Mouse (Mus musculus) hindbrain, embryonic 13.5 days (tissue): ENCODE results near the gene Rab6a. TPM values are rescaled to one million over a fixed set of nuclear protein-coding genes. Genes with fewer than 3 reads are reported as not detected.

Experiments
- ATAC-seq: fragments of 200-750 bp; cut with Nextera tagmentation; 2 replicates; pipeline ENCODE4 v1.8.0; 2017; ENCODE audit warnings: moderate TSS enrichment; ENCODE audit not compliant: low FRiP score
- H3K27ac ChIP-seq: fragments of 300-500 bp; sonication (generic); 2 replicates; pipeline ENCODE4 v1.5.1; 2015; ENCODE audit warnings: inconsistent platforms, mild to moderate bottlenecking, moderate library complexity
- H3K27me3 ChIP-seq: fragments of 300-500 bp; sonication (generic); 2 replicates; pipeline ENCODE4 v1.6.1; 2015; ENCODE audit warnings: mild to moderate bottlenecking, inconsistent platforms
- H3K36me3 ChIP-seq: fragments of 300-500 bp; sonication (generic); 2 replicates; pipeline ENCODE4 v1.6.1; 2015; ENCODE audit warnings: mild to moderate bottlenecking, inconsistent platforms
- H3K4me1 ChIP-seq: fragments of 300-500 bp; sonication (generic); replicated peaks from 2 replicates; pipeline ENCODE4 v1.6.1; 2015; ENCODE audit warnings: inconsistent platforms
- H3K4me2 ChIP-seq: fragments of 300-500 bp; sonication (generic); 2 replicates; pipeline ENCODE4 v1.6.1; 2015; ENCODE audit warnings: inconsistent platforms, mild to moderate bottlenecking, moderate library complexity
- H3K4me3 ChIP-seq: fragments of 300-500 bp; sonication (generic); 2 replicates; pipeline ENCODE4 v1.5.1; 2015; ENCODE audit warnings: mild to moderate bottlenecking, inconsistent platforms
- H3K9ac ChIP-seq: fragments of 300-500 bp; sonication (generic); 2 replicates; pipeline ENCODE4 v1.6.1; 2015; ENCODE audit warnings: mild to moderate bottlenecking, inconsistent platforms
- H3K9me3 ChIP-seq: fragments of 300-500 bp; sonication (generic); 2 replicates; pipeline ENCODE4 v1.6.1; 2016; ENCODE audit warnings: inconsistent platforms
- WGBS: fragments of 180-500 bp; shearing (Covaris S2); methylation state at CpG from one replicate; pipeline ENCODE4 v1.1.7; 2015; 5-methylcytosine and 5-hydroxymethylcytosine counted together
- polyA plus RNA-seq: library from polyadenylated mRNA; unstranded; fragments of >200 nt; fragmentation: Nextera tagmentation; extraction: Ambion mirVana; gene quantifications from 2 replicates; pipeline ENCODE4 v1.2.1, GENCODE M21; 2015

The Rab6a gene
- polyA plus RNA-seq, 1 experiment from 2014 or later: 226 TPM

DNA sequence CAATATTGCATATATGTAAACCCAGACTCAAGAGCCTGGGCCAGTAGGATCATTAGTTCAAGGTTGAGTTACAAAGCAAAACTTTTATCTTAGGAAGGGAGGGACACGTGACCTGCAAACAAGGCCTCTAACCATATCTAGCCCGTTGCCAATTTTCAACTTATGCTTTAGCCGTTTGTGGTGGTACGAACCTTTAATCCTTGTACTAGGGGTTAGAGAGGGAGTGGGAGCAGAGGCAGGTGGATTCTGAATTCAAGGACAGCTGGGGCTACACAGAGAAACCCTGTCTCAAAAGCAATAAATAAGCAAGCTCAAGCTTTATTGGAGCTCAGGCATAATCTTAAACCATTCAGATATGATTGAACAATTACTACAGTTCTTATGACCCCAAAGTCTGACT is 35.2 kb downstream of the Rab6a start:
- no peak overlapping the region for H3K4me2 ChIP-seq
- no peaks in the 10 kb centered on the region for H3K27me3 ChIP-seq
- no peak overlapping the region for H3K9ac ChIP-seq
- H3K4me3 ChIP-seq: no peak overlapping the region
- no peak overlapping the region for H3K27ac ChIP-seq
- peaks cover 22% of the 10 kb centered on the region for H3K36me3 ChIP-seq
- H3K9me3 ChIP-seq: no peaks in the 10 kb centered on the region
- ATAC-seq: no peak
- H3K4me1 ChIP-seq: 0 out of 2 replicates have a peak, but pooled peaks cover 4% of the 10 kb centered on the region
- 96% methylated on average over 4 of the region's 4 CpGs for WGBS

DNA sequence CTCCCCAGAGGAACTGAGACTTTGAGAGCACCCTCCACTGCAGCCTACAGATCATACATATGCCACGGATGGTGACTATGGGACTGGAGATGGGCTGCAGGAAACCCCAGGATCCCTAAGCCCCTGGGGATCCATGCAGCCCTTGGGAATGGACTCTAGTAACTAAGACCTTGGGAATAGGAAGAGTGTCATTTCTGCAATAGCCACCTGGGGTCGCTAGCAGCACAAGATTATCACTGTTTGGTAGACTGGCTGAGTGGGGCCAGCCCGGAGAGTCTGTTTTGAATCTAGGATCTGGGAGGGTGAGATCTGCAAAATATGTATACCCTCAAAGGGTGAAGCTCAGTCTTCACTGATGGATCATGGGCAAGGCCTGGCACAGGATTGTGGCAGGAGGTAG is 37.9 kb downstream of the Rab6a start:
- no peak overlapping the region for H3K4me3 ChIP-seq
- ATAC-seq: peak; percentile 46; the same call in 1 of the 2 replicates
- H3K36me3 ChIP-seq: peaks cover 16% of the 10 kb centered on the region; the same call in 1 of the 2 replicates
- H3K9ac ChIP-seq: no peak overlapping the region
- 31% methylated on average over 3 of the region's 3 CpGs for WGBS
- H3K9me3 ChIP-seq: no peaks in the 10 kb centered on the region
- 0 out of 2 replicates have a peak, but pooled peaks cover 4% of the 10 kb centered on the region for H3K4me1 ChIP-seq
- H3K27me3 ChIP-seq: no peaks in the 10 kb centered on the region
- no peak overlapping the region for H3K4me2 ChIP-seq
- H3K27ac ChIP-seq: no peak overlapping the region

- WGBS: 87% methylated on average over 4 of the region's 4 CpGs
These were observed 41.9 kb downstream of the Rab6a start for GRCm38 (mm10) chr7:100649095-100649494.

DNA sequence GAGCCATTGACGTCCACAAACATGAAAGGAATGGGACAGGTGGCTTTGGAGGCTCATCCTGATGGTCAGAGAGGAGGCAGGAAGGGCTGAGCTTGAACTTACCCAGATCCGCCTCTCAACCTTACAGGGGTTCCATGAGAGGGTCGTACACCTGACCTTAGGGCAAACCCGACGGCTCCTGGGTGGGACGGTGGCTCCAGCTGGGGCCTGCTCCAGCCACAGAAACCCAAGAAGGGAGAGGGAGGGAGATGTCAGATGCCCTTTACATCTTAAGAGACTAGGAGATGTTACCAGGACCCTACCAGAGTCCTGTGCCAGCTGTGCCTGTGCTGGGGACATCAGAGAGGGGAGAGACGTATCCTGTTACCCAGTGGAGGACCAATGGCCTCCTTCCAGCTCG is 42.6 kb downstream of the Rab6a start:
- no peak for ATAC-seq
- no peaks in the 10 kb centered on the region for H3K27me3 ChIP-seq
- H3K9ac ChIP-seq: no peak overlapping the region
- peaks cover 12% of the 10 kb centered on the region; the same call in 1 of the 2 replicates for H3K36me3 ChIP-seq
- no peak overlapping the region for H3K4me2 ChIP-seq
- 76% methylated on average over 8 of the region's 8 CpGs for WGBS
- no peak overlapping the region for H3K27ac ChIP-seq
- H3K4me3 ChIP-seq: no peak overlapping the region
- no peaks in the 10 kb centered on the region for H3K9me3 ChIP-seq
- peaks cover 14% of the 10 kb centered on the region for H3K4me1 ChIP-seq

More at GRCm38 (mm10) chr7:100649095-100649494, 41.9 kb downstream of the Rab6a start:
- Histone ChIP-seq H3K27me3 (no peaks in the 10 kb centered on the region), H3K27ac (no peak overlapping the region), H3K9me3 (no peaks in the 10 kb centered on the region), H3K9ac (no peak overlapping the region), H3K4me1 (peaks cover 8% of the 10 kb centered on the region), H3K4me2 (no peak overlapping the region), H3K36me3 (peaks cover 12% of the 10 kb centered on the region; the same call in 1 of the 2 replicates), H3K4me3 (no peak overlapping the region)
- no peak for ATAC-seq

DNA sequence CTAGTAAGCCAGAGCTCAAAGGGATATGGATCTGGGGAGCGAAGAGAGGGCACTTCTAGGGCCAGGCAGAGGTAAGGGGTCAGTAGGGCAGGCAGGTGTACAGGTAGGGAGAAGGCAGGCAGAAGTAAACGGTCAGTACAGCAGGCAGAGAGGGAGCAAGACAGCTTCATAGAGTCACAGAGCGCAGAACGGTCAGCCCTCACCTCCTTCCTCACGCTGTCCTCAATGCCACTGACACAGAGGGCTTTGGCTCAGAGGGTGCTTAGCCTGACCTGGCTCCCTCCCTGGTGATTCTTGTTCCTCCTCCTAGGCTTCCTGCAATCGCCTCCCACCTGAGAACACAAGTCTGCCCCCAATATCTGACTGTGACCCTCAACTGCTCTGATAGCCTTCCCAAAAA is 43.2 kb downstream of the Rab6a start:
- Histone ChIP-seq H3K4me3 (no peak overlapping the region), H3K4me1 (peaks cover 14% of the 10 kb centered on the region), H3K36me3 (peaks cover 12% of the 10 kb centered on the region; the same call in 1 of the 2 replicates), H3K9ac (no peak overlapping the region), H3K27me3 (no peaks in the 10 kb centered on the region), H3K27ac (no peak overlapping the region), H3K4me2 (no peak overlapping the region), H3K9me3 (no peaks in the 10 kb centered on the region)
- ATAC-seq: no peak
- 84% methylated on average over 6 of the region's 6 CpGs for WGBS

GRCm38 (mm10) chr7:100651011-100651410 is 43.8 kb downstream of the Rab6a start:
- no peak overlapping the region for H3K4me2 ChIP-seq
- peaks cover 14% of the 10 kb centered on the region for H3K4me1 ChIP-seq
- H3K36me3 ChIP-seq: peaks cover 12% of the 10 kb centered on the region; the same call in 1 of the 2 replicates
- H3K9me3 ChIP-seq: no peaks in the 10 kb centered on the region
- no peak for ATAC-seq
- no peak overlapping the region for H3K4me3 ChIP-seq
- no peak overlapping the region for H3K27ac ChIP-seq
- WGBS: 75% methylated on average over 4 of the region's 4 CpGs
- H3K9ac ChIP-seq: no peak overlapping the region
- no peaks in the 10 kb centered on the region for H3K27me3 ChIP-seq

DNA sequence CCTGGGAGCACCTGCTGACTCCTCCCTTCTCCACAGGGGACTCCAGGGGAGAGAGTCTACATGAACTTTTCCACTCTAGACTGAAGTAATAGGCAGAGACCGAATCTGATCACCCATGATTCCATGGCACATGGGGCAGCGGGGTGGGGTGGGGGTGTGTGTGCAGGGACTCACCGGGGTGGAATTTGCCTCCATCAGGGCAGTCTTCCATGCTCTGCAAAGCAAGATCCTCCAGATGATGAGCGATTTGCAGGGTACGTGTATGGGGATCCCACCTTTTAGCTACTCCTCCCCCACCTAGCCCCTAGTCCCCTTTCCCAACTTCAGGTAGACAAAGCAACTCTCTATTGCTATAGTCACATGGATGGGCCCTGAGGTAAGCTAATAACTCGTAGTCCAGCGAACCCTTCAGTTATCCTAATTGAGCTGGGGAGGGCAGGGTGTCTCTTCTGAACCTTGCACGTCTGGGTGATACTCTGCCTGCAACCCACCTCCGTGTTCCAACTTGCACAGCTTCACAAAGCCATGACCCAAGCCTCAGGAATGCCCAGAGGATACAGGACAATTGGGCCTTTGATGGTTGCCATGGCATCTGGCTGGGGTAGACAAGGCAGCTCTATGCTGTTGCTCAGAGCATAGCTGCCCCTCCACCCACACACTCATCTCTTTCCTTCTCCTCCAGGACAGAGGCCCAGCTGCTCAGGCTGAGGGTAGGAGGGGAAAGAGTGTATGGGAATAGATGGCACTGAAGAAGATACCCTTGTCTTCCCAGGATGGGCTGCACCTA is 46.5 kb downstream of the Rab6a start:
- Histone ChIP-seq H3K27me3 (no peaks in the 10 kb centered on the region), H3K9me3 (no peaks in the 10 kb centered on the region), H3K4me3 (no peak overlapping the region), H3K36me3 (peaks cover 12% of the 10 kb centered on the region; the same call in 1 of the 2 replicates), H3K4me2 (no peak overlapping the region), H3K9ac (peak overlapping the region; percentile 53; the same call in 1 of the 2 replicates), H3K4me1 (peaks cover 19% of the 10 kb centered on the region), H3K27ac (peak overlapping the region; percentile 77)
- peak; percentile 81 for ATAC-seq
- WGBS: 56% methylated on average over 9 of the region's 9 CpGs

DNA sequence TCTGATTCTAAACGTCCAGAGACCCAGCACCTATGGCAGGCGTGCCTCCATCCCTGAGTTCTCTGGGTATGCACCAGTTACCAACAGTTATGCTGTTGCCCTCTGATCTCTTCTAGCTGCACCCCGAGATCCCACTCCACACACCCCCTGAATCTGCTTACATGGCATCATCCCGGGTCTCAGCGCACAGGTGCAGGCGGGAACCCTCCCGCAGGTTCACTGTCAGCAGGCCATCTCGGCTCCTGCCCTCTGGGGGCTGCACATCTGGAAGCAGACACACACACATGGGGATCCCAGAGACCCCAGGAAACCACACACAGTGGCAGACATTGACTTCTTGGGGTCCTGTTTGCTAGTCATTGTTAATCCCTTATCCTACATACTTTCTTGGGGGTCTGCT is 47.2 kb downstream of the Rab6a start:
- no peak overlapping the region for H3K4me3 ChIP-seq
- no peak for ATAC-seq
- no peaks in the 10 kb centered on the region for H3K9me3 ChIP-seq
- WGBS: 76% methylated on average over 8 of the region's 8 CpGs
- no peaks in the 10 kb centered on the region for H3K27me3 ChIP-seq
- peaks cover 19% of the 10 kb centered on the region for H3K4me1 ChIP-seq
- peak overlapping the region; percentile 53; the same call in 1 of the 2 replicates for H3K9ac ChIP-seq
- H3K27ac ChIP-seq: peak overlapping the region; percentile 77
- H3K36me3 ChIP-seq: peaks cover 6% of the 10 kb centered on the region; the same call in 1 of the 2 replicates
- H3K4me2 ChIP-seq: no peak overlapping the region

- no peak overlapping the region for H3K27ac ChIP-seq
- H3K36me3 ChIP-seq: no peaks in the 10 kb centered on the region
- no peak for ATAC-seq
- no peaks in the 10 kb centered on the region for H3K27me3 ChIP-seq
- H3K9ac ChIP-seq: no peak overlapping the region
- no peak overlapping the region for H3K4me2 ChIP-seq
- WGBS: 63% methylated on average over 5 of the region's 5 CpGs
- H3K9me3 ChIP-seq: no peaks in the 10 kb centered on the region
- H3K4me3 ChIP-seq: no peak overlapping the region
- peaks cover 19% of the 10 kb centered on the region for H3K4me1 ChIP-seq
These were observed 49.5 kb downstream of the Rab6a start for GRCm38 (mm10) chr7:100656739-100657138.

- Histone ChIP-seq H3K4me3 (0 out of 2 replicates have a peak overlapping the region, but pooled peaks have one; percentile 8), H3K9ac (no peak overlapping the region), H3K27me3 (no peaks in the 10 kb centered on the region), H3K36me3 (no peaks in the 10 kb centered on the region), H3K9me3 (no peaks in the 10 kb centered on the region), H3K4me1 (peaks cover 22% of the 10 kb centered on the region), H3K27ac (no peak overlapping the region), H3K4me2 (peak overlapping the region; percentile 40)
- 32% methylated on average over 18 of the region's 18 CpGs for WGBS
- ATAC-seq: no peak
These were observed 50.9 kb downstream of the Rab6a start for GRCm38 (mm10) chr7:100658093-100658578.

GRCm38 (mm10) chr7:100661264-100661663 is 54.1 kb downstream of the Rab6a start:
- peaks cover 21% of the 10 kb centered on the region for H3K4me1 ChIP-seq
- no peak for ATAC-seq
- no peaks in the 10 kb centered on the region for H3K27me3 ChIP-seq
- no peak overlapping the region for H3K4me3 ChIP-seq
- H3K36me3 ChIP-seq: no peaks in the 10 kb centered on the region
- H3K9ac ChIP-seq: no peak overlapping the region
- WGBS: 89% methylated on average over 7 of the region's 7 CpGs
- no peak overlapping the region for H3K27ac ChIP-seq
- H3K4me2 ChIP-seq: no peak overlapping the region
- H3K9me3 ChIP-seq: no peaks in the 10 kb centered on the region

DNA sequence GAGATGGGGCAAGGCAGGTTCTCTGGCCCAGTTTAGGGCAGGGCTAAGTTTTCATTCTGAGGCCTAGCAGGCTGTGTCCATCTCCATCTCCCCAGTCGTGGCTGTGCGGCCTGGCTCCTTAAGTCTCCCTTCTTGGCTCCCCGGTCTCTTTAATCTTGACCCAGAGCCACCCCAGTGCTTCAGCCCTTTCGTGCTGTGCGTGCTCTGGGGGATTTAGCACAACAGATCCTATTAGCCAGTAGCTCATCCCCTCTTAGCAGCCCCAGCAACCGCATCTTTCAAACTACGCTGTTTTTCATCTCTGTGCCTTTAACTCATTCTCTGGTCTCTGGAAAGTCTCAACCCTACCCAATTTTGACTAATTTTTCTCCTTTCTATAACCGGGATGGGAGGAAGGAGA is 55.0 kb downstream of the Rab6a start, which contains the start of gene Plekhb1:
TSS of gene Plekhb1 (minus strand) at position 184 of the 400 bp plus-strand sequence.
- WGBS: 72% methylated on average over 8 of the region's 8 CpGs
- Histone ChIP-seq H3K27me3 (no peaks in the 10 kb centered on the region), H3K9me3 (no peaks in the 10 kb centered on the region), H3K4me2 (peak within 1 kb of the TSS; percentile 42), H3K36me3 (no peaks in the 10 kb centered on the region), H3K27ac (0 out of 2 replicates have a peak within 1 kb of the TSS, but pooled peaks have one; percentile 6), H3K9ac (no peak within 1 kb of the TSS), H3K4me3 (no peak within 1 kb of the TSS), H3K4me1 (peaks cover 21% of the 10 kb centered on the region)
- ATAC-seq: no peak
